Comparison of ENCODE assay signal across 8 mouse cellular contexts in genomic region chr3:36065843-36066651, GRCm38 (mm10). TPM values are rescaled to one million over a fixed set of nuclear protein-coding genes. Genes with fewer than 3 reads are reported as not detected.
A peak's percentile ranks its signal among the peaks of the same experiment; 100 is the strongest.
DNase-seq lines count a peak whose midpoint lies in the region; ATAC-seq and TF ChIP-seq lines count a peak whose summit lies in the region.

Gene Acad9, plus strand, starts transcription at chr3:36065979.

- peaks cover 6% of the 10 kb centered on the region; the same call in 1 of the 2 replicates for H3K27me3 ChIP-seq in forebrain, embryonic 10.5 days (ENCODE audit: poor library complexity, severe bottlenecking)
- H3K27me3 ChIP-seq in heart, embryonic 15.5 days: peaks cover 14% of the 10 kb centered on the region
- H3K27me3 ChIP-seq in liver, embryonic 14.5 days (ENCODE audit: control insufficient read depth, insufficient read depth, low read length): no peaks in the 10 kb centered on the region; the same call in 1 of the 2 replicates
- no peaks in the 10 kb centered on the region for H3K27me3 ChIP-seq in neural tube, embryonic 11.5 days (ENCODE audit: control insufficient read depth, insufficient read depth, low read length)
- no peaks in the 10 kb centered on the region; the same call in 1 of the 2 replicates for H3K27me3 ChIP-seq in stomach, postnatal 0 days (ENCODE audit: control insufficient read depth, insufficient read depth, low read length)

- no peak for TF ChIP-seq EP300 in liver, embryonic 14.5 days (IDR thresholded peaks at IDR 0.05; ENCODE audit: low read depth)
- no peak for TF ChIP-seq EP300 in stomach, postnatal 0 days (optimal IDR thresholded peaks at IDR 0.05)

- H3K4me3 ChIP-seq in forebrain, embryonic 10.5 days: peak within 1 kb of the TSS; percentile 89
- H3K4me3 ChIP-seq in heart, embryonic 15.5 days: peak within 1 kb of the TSS; percentile 93
- H3K4me3 ChIP-seq in liver, embryonic 14.5 days (ENCODE audit: insufficient read depth in 1 of 2, low read depth in 2 of 2, low read length in 2 of 2): peak within 1 kb of the TSS; percentile 67 to 77
- H3K4me3 ChIP-seq in neural tube, embryonic 11.5 days (ENCODE audit: low read depth, low read length): peak within 1 kb of the TSS; percentile 90
- H3K4me3 ChIP-seq in stomach, postnatal 0 days (ENCODE audit: low read depth, low read length): peak within 1 kb of the TSS; percentile 86

- H3K9ac ChIP-seq in heart, embryonic 15.5 days: peak within 1 kb of the TSS; percentile 91
- H3K9ac ChIP-seq in liver, embryonic 14.5 days (replicated peaks): peak within 1 kb of the TSS; percentile 83
- peak within 1 kb of the TSS; percentile 81 for H3K9ac ChIP-seq in neural tube, embryonic 11.5 days (ENCODE audit: low read length)
- H3K9ac ChIP-seq in stomach, postnatal 0 days (ENCODE audit: low read length): peak within 1 kb of the TSS; percentile 88

- no peak for TF ChIP-seq CTCF in liver, embryonic 14.5 days (IDR thresholded peaks at IDR 0.05; ENCODE audit: low read depth)
- no peak; the same call in 1 of the 2 replicates for TF ChIP-seq CTCF in stomach, postnatal 0 days (IDR thresholded peaks at IDR 0.05; ENCODE audit: low read depth)

- peak within 1 kb of the TSS; percentile 87 for H3K27ac ChIP-seq in forebrain, embryonic 10.5 days
- H3K27ac ChIP-seq in heart, embryonic 15.5 days: peak within 1 kb of the TSS; percentile 81
- no peak within 1 kb of the TSS for H3K27ac ChIP-seq in liver, embryonic 14.5 days
- 0 out of 2 replicates have a peak within 1 kb of the TSS, but pooled peaks have one; percentile 34 for H3K27ac ChIP-seq in neural tube, embryonic 11.5 days (ENCODE audit: low read depth, low read length)
- peak within 1 kb of the TSS; percentile 88 for H3K27ac ChIP-seq in stomach, postnatal 0 days (replicated peaks)

- H3K4me1 ChIP-seq in forebrain, embryonic 10.5 days: peaks cover 21% of the 10 kb centered on the region
- H3K4me1 ChIP-seq in heart, embryonic 15.5 days (replicated peaks): peaks cover 15% of the 10 kb centered on the region
- H3K4me1 ChIP-seq in liver, embryonic 14.5 days (replicated peaks; ENCODE audit: control insufficient read depth in 2 of 2, insufficient read depth in 2 of 2, low read length in 1 of 2): peaks cover 3 to 9% of the 10 kb centered on the region in 2 experiments; a peak in 3 of 4 replicates
- H3K4me1 ChIP-seq in neural tube, embryonic 11.5 days (ENCODE audit: control insufficient read depth, insufficient read depth, low read length): peaks cover 9% of the 10 kb centered on the region; the same call in 1 of the 2 replicates
- peaks cover 5% of the 10 kb centered on the region; the same call in 1 of the 2 replicates for H3K4me1 ChIP-seq in stomach, postnatal 0 days (replicated peaks; ENCODE audit: control insufficient read depth, insufficient read depth)

- ATAC-seq in CD4-positive, CD25-positive, alpha-beta regulatory T cell, adult 4 months: peak; percentile 93
- ATAC-seq in heart, embryonic 15.5 days (replicated peaks; ENCODE audit: insufficient number of reproducible peaks, insufficient read depth, low FRiP score, low read depth): peak; percentile 95
- peak; percentile 92 for ATAC-seq in liver, embryonic 14.5 days (ENCODE audit: insufficient read depth)
- peak; percentile 96 for ATAC-seq in neural tube, embryonic 11.5 days (ENCODE audit: insufficient read depth, low FRiP score, low TSS enrichment)
- ATAC-seq in stomach, postnatal 0 days (ENCODE audit: low FRiP score, low TSS enrichment): peak; percentile 97

- no peaks in the 10 kb centered on the region for H3K9me3 ChIP-seq in forebrain, embryonic 10.5 days
- no peaks in the 10 kb centered on the region for H3K9me3 ChIP-seq in heart, embryonic 15.5 days (replicated peaks)
- H3K9me3 ChIP-seq in liver, embryonic 14.5 days (ENCODE audit: control insufficient read depth, low read length): no peaks in the 10 kb centered on the region
- H3K9me3 ChIP-seq in neural tube, embryonic 11.5 days (ENCODE audit: control insufficient read depth, low read length): no peaks in the 10 kb centered on the region
- H3K9me3 ChIP-seq in stomach, postnatal 0 days (ENCODE audit: control insufficient read depth, low read length): no peaks in the 10 kb centered on the region

- WGBS in forebrain, embryonic 10.5 days: 1% methylated on average over 49 of the region's 49 CpGs
- WGBS in heart, embryonic 15.5 days: under 1% methylated on average over 49 of the region's 49 CpGs
- under 1% methylated on average over 49 of the region's 49 CpGs for WGBS in liver, embryonic 14.5 days (ENCODE audit: insufficient replicate concordance)
- under 1% methylated on average over 49 of the region's 49 CpGs for WGBS in neural tube, embryonic 11.5 days
- WGBS in stomach, postnatal 0 days: under 1% methylated on average over 49 of the region's 49 CpGs

- peak; percentile 74 for DNase-seq in c-Kit-negative CD71-positive TER-119-positive erythroid progenitor cells, embryonic 14.5 days (ENCODE audit: low read depth, low spot score)
- DNase-seq in forebrain, embryonic 10.5 days (ENCODE audit: extremely low spot score, low spot score): peak; percentile 94
- peak; percentile 95 to 98 for DNase-seq in kidney, postnatal 25 days
- peak; percentile 83 to 87 (median 83) for DNase-seq in liver, embryonic 14.5 days (ENCODE audit: low read depth in 3 of 3, low spot score in 3 of 3)
- peak; percentile 95 for DNase-seq in neural tube, embryonic 11.5 days (ENCODE audit: low spot score)
- peak; percentile 97 for DNase-seq in stomach, postnatal 0 days (ENCODE audit: low spot score)

- H3K36me3 ChIP-seq in forebrain, embryonic 10.5 days (replicated peaks): peaks cover 12% of the 10 kb centered on the region
- H3K36me3 ChIP-seq in heart, embryonic 15.5 days: peaks cover 3% of the 10 kb centered on the region; the same call in 1 of the 2 replicates
- no peaks in the 10 kb centered on the region for H3K36me3 ChIP-seq in liver, embryonic 14.5 days (replicated peaks; ENCODE audit: control insufficient read depth, insufficient read depth, low read depth)
- H3K36me3 ChIP-seq in neural tube, embryonic 11.5 days (ENCODE audit: control insufficient read depth, insufficient read depth, low read length): no peaks in the 10 kb centered on the region; the same call in 1 of the 2 replicates
- no peaks in the 10 kb centered on the region for H3K36me3 ChIP-seq in stomach, postnatal 0 days (ENCODE audit: control insufficient read depth, insufficient read depth, low read length)

- H3K4me2 ChIP-seq in heart, embryonic 15.5 days: peak within 1 kb of the TSS; percentile 72
- peak within 1 kb of the TSS; percentile 82 for H3K4me2 ChIP-seq in liver, embryonic 14.5 days (ENCODE audit: low read depth)
- peak within 1 kb of the TSS; percentile 63 for H3K4me2 ChIP-seq in neural tube, embryonic 11.5 days (ENCODE audit: low read depth)
- peak within 1 kb of the TSS; percentile 80 for H3K4me2 ChIP-seq in stomach, postnatal 0 days (replicated peaks; ENCODE audit: low read depth)

RNA-seq across cellular contexts. Expression of gene Acad9, which starts in this region (rescaled TPM):
- 10 to 100 TPM; 41.6 to 42.2 TPM for polyA plus RNA-seq in CD4-positive, CD25-positive, alpha-beta regulatory T cell, adult 4 months (2017; shearing (Covaris generic))
- 98.3 and 103 TPM in 2 replicates for polyA plus RNA-seq in forebrain, embryonic 10.5 days (2016; fragmentation: Nextera tagmentation; extraction: Ambion mirVana)
- polyA plus RNA-seq in heart, embryonic 15.5 days (2015; fragmentation: Nextera tagmentation; extraction: Ambion mirVana): 79.3 and 85.3 TPM in 2 replicates
- polyA plus RNA-seq in liver, embryonic 14.5 days (2012; rRNA removed): 7.2 and 9.8 TPM in 2 replicates
- polyA plus RNA-seq in liver, embryonic 14.5 days (2014; fragmentation: Nextera tagmentation; extraction: Ambion mirVana): 27.6 and 28.2 TPM in 2 replicates
- polyA plus RNA-seq in neural tube, embryonic 11.5 days (2014; fragmentation: Nextera tagmentation; extraction: Ambion mirVana): 89.1 and 89.4 TPM in 2 replicates
- polyA plus RNA-seq in stomach, postnatal 0 days (2015; fragmentation: Nextera tagmentation; extraction: Ambion mirVana): 75.4 and 86.2 TPM in 2 replicates
